Mouse (Mus musculus) lung, adult 2 months (tissue): Measurements from ENCODE around the gene Rab3b.

Experiments
- CTCF ChIP-seq: fragments of 200-500 bp; IDR thresholded peaks from 2 replicates; pipeline ENCODE4 v1.5.1; 2011; ENCODE audit warnings: mild to moderate bottlenecking, low read length, control low read depth; ENCODE audit not compliant: insufficient read depth
- POLR2A ChIP-seq: fragments of 200-500 bp; IDR thresholded peaks from 2 replicates; pipeline ENCODE4 v1.6.1; 2011; ENCODE audit warnings: low read depth, mild to moderate bottlenecking, control low read depth, low read length, borderline replicate concordance; ENCODE audit errors: extremely low read depth

DNA sequence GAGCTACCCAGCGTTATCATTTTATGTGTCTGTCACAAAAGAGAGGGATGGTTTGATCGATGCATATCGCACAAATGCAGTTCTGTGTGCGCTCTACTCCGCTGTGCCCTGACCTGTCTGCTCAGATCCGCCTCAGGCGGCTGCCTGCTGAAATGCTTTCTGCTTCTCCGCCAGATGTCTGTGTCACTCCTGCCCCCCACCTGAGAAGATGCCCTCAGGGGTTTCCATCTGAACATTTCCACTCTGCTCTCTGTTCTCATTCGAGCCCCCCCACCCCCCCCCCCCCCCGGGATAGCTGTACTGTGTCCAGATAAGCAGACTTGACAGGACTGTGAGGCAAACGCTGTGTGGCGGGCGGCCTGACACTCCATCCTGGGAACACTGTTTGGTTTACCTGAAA is 5.0 kb downstream of the Rab3b start:
- TF ChIP-seq POLR2A (no peak), CTCF (no peak)
